8 mouse cellular contexts compared by ENCODE assay signal in the genomic region with DNA sequence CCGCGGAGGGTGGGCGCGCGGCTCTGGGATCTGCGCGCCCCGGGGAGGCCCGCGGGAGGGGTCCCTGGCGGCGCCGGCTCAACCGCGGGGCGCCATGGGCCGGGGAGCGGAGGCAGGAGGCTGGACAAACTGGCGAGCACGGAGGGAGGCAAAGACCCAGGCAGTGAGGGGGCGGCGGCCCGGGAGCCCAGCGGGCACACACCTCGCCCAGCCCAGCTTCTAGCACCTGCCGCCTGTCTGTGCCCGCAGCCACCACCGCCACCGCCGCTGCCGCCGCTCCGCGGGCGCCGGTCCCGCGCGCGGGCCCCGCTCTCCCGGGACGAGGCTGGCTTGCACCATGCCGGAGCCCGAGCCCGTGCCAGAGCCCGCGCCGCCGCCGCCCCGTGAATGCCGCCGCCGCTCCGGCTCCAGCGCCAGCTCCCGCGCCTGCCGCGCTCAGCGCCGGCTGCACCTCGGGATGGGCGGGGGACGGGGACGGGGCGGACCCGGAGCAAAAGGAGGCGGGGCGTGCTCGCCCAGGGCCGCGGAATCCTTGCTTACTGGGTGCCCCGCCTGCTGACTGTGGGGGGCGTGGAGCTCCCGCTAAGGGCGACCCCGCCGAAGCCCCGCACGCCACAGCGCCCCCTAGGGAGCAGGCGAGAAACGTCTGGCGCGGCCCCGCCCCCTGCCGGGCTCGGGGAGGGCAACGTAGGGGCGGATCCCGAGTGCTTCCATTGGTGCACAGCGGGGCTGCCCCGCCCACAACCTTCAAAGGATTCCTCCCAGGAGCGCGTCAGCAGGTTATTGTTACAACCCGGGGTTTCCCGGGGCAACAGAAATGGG. TPM values are rescaled to one million over a fixed set of nuclear protein-coding genes. Genes with fewer than 3 reads are reported as not detected.
DNase-seq lines count a peak whose midpoint lies in the region; ATAC-seq lines count a peak whose summit lies in the region.

Foxo6 (minus strand) TSS at position 60 of the 822 bp plus-strand sequence.

- H3K27me3 ChIP-seq in hindbrain, embryonic 16.5 days (replicated peaks; ENCODE audit: control insufficient read depth, insufficient read depth, low read length): no peaks in the 10 kb centered on the region

- peak within 1 kb of the TSS; percentile 82 for H3K27ac ChIP-seq in hindbrain, embryonic 16.5 days (ENCODE audit: low read depth, low read length)

- peak; percentile 88 for ATAC-seq in hindbrain, embryonic 16.5 days
- peak; percentile 75 for ATAC-seq in megakaryocyte, adult 5-6 weeks (ENCODE audit: poor library complexity, severe bottlenecking)

- DNase-seq in WW6 (ENCODE audit: low read depth, low spot score): peak; percentile 94
- DNase-seq in cerebellum, postnatal 4 days (ENCODE audit: low spot score in 2 of 2): peak; percentile 88 to 94
- DNase-seq in gastrocnemius, adult 18-20 months (ENCODE audit: low spot score): peak; percentile 98
- DNase-seq in left cerebral cortex, adult 18-20 months (ENCODE audit: low spot score in 2 of 2): peak; percentile 92
- DNase-seq in right cerebral cortex, adult 2 months (ENCODE audit: low spot score in 2 of 2): peak; percentile 91 to 92
- peak; percentile 94 for DNase-seq in urinary bladder, postnatal 14 days (ENCODE audit: low spot score)

- no peaks in the 10 kb centered on the region for H3K36me3 ChIP-seq in hindbrain, embryonic 16.5 days (ENCODE audit: control insufficient read depth, insufficient read depth, low read length)

- H3K9me3 ChIP-seq in hindbrain, embryonic 16.5 days (ENCODE audit: control insufficient read depth, low read length): no peaks in the 10 kb centered on the region

- peak within 1 kb of the TSS; percentile 85 for H3K9ac ChIP-seq in hindbrain, embryonic 16.5 days (ENCODE audit: low read depth, low read length)

- H3K4me2 ChIP-seq in hindbrain, embryonic 16.5 days (ENCODE audit: low read length): peak within 1 kb of the TSS; percentile 98

- peak within 1 kb of the TSS; percentile 84 for H3K4me3 ChIP-seq in hindbrain, embryonic 16.5 days (ENCODE audit: low read length)

- H3K4me1 ChIP-seq in hindbrain, embryonic 16.5 days (ENCODE audit: control insufficient read depth, insufficient read depth, low read depth, low read length): peaks cover 36% of the 10 kb centered on the region

- WGBS in hindbrain, embryonic 16.5 days: under 1% methylated on average over 65 of the region's 99 CpGs

RNA-seq across cellular contexts. Expression of gene Foxo6, which starts in this region (rescaled TPM):
- 1 to 10 TPM; 4.4 to 6.6 TPM for total RNA-seq in gastrocnemius, adult 18-20 months (2021)
- 0.85 and 1.1 TPM in 2 replicates for polyA plus RNA-seq in hindbrain, embryonic 16.5 days (2015; fragmentation: Nextera tagmentation; extraction: Ambion mirVana)
- 10 to 100 TPM; 13.2 to 17.9 TPM for total RNA-seq in left cerebral cortex, adult 18-20 months (2021)
- total RNA-seq in megakaryocyte, adult 5-6 weeks (2015): not detected in 2 replicates
- not detected in 2 replicates for total RNA-seq in megakaryocyte, adult 5-6 weeks (2017)

Comparison
In these comparisons a context has a peak if more than half of its experiments do, and no peak if none do; other contexts are left out.
1. Peak in every context shown above with its lines: DNase-seq, ATAC-seq, H3K4me3 ChIP-seq and H3K27ac ChIP-seq.
2. RNA of gene Foxo6 (total RNA-seq): 13.2 to 17.9 TPM in left cerebral cortex, adult 18-20 months and 4.4 to 6.6 TPM in gastrocnemius, adult 18-20 months; not detected in megakaryocyte, adult 5-6 weeks; every median in the first group is over 4 times any median in the second.
3. Peak in ATAC-seq in megakaryocyte, adult 5-6 weeks; RNA of the gene not detected or under 1 TPM.